Mouse (Mus musculus) left cerebral cortex, postnatal 25 days (tissue): Measurements from ENCODE around the gene Pou2af1. TPM values are rescaled to one million over a fixed set of nuclear protein-coding genes. Genes with fewer than 3 reads are reported as not detected.
A peak's percentile ranks its signal among the peaks of the same experiment; 100 is the strongest.

Source experiments
- DNase-seq, 2 experiments: peaks; one replicate each; pipeline ENCODE4 v3.0.0; 2022; ENCODE audit warnings: low spot score in 2 of 2, mixed read lengths in 1 of 2
- intact Hi-C: fragments of 180-260 bp; cut with DNase I; formaldehyde crosslinking; loops from one replicate; pipeline ENCODE4 v1.15.1; 2025
- total RNA-seq, 2 experiments: library from RNA; stranded (reverse); gene quantifications; 2 replicates each; pipeline ENCODE4 v1.2.3; 2021

Pou2af1 gene
- total RNA-seq, 2 experiments from 2014 or later: 0.16 TPM; not detected in 1

DNA sequence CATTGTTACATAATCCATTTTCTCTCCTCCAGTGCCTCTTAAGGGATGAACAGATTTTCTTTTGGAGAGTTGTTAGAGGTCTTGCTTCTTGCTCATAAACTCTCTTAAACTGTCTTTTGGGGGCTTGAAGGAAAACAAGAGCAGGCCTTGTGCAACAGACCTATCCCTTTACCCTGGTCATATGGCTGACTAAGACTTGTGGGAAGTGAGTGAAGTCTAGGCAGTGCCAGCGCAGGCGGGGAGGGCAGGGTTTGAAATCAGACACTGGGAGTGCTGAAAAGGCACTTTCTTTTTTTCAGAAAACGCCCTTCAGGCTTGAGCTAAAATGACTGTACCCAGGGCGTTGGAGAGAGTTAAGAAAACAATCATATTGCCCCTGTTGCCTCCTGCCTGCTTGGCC is 1.8 kb downstream of the Pou2af1 start:
- intact Hi-C loops: no loop called here

DNA sequence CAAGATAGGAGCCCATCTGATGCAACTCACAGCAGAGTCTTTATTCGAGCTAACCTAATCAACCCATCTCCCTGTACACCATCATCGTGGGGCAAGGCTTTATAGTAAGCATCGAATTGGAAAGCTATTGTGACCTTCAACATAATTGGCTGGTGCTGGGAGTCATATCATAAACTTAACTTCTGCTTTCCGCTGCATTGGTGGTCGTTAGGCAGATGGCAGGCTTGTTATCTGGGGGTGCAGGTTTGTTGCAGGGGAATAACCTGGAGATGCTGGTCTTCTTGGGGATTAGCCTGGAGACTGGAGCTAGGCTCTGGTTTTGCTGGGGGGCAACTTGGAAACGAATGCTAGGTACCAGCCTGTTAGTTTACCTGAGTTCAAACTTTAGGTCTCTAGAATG is 2.4 kb downstream of the Pou2af1 start:
- DNase-seq: no peak
- intact Hi-C loops: no loop called here

More for the DNA sequence above, 1.8 kb downstream of the Pou2af1 start:
- no peak for DNase-seq

DNA sequence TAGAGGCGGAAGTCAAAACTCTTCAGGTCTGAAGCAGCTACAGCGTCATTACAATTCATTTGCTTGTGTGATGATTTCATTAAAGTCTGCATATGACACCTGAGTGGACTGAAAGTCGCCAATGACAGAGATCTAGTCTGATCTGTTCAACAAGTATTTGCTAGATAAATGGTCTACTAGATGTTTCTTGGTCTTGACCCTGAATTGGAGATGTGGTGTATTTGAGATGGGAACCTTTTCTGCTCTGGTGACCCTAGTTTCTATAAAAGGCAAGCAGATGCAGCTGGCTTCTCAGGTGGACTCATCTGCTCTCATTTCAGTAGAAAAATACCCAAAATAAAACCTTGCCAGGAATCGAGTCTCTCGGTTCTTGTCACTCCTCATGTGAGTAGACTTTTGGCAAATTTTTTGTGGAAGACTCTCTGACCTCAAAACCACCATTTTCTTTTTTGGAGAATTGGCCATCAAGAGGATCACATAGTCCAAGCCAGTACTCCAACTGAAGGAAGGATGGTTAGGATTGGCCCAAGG is 12.2 kb downstream of the Pou2af1 start:
- DNase-seq: no peak
- intact Hi-C loops: no loop called here

DNA sequence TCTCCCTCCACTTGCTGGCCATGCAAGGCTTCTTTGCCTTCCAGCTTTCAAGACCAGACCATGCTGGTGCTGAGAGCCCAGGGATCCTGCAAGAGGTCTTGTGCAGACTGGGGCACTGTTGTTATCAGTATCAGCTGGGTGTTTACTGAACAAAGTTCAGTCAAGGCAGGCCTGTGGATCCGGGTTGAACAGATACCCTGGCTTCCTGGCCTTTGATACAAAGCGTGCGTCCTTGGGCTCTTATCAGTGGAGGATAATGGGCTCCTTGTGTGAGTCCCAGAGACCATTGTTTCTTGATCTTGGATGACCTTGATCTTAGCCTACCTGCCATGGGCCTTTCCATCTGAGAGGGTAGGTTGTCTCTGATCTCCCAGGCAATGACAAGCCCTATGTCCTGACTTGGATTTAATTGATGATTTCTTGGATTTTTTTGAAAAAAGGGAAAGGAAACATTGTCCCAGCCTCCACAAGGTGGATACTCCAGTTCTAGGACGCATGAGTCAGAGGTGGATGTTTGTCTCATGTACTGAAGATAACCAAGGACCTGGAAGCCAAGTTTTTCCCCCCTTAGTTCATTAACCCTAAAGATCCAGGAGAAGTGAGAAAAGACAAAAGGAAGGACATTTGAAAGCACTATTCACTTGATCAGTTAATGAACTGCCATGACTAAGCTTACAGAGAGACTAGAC is 17.3 kb downstream of the Pou2af1 start:
- DNase-seq: no peak
- intact Hi-C loops: no loop called here

DNA sequence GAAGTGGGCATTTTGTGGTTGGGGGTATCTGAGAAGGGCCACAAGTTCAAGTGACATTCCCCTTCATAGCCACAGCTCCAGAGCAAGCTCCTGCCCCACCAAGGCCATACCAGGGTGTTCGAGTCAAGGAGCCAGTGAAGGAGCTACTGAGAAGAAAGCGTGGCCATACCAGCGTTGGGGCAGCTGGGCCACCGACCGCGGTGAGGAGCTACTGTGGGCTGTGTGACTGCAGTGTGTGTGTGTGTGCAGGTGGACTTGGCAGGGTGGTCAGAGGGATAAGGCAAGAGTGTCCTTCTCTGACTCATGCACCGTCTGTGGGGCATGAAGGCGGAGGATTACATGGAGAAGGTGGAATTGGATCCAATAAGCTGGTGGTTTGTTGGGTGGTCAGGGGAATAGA is 18.7 kb downstream of the Pou2af1 start:
- intact Hi-C loops: no loop called here
- DNase-seq: no peak

DNA sequence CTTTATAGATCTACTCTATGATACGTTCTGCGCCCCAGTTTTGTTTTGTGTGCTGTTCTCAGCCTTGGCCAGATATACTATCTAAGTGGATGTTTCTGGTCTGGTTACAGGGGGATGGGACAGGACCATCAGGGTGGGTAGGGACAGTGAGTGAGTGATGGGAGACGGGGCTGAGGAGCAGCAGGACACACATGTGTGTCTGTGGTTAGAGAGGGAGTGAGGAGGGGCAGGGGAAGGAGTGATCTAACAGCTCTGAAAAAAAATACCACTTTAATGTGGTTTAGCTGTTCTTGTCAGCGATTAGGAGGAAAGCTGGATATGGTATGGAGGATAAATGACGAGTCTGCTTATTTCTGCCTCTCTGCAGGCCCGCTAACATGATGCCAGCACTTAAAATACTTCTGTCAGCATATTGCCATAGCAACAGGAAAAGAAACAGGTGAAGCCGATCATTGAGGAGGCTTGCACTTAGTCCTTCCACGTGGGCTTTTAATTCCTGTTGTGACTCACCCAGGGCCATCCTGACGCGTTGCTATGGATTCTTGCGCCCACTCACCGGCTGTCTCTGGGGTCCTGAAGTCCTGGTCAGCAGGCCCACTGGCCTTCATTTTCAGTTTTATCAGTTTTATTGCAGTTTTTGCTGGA is 25.4 kb downstream of the Pou2af1 start:
- peak; percentile 75 to 92 for DNase-seq
- intact Hi-C loops: loop anchor here (5.0 kb wide), 1 partner anchor 52 kb away; no protein-coding TSS in a partner anchor

DNA sequence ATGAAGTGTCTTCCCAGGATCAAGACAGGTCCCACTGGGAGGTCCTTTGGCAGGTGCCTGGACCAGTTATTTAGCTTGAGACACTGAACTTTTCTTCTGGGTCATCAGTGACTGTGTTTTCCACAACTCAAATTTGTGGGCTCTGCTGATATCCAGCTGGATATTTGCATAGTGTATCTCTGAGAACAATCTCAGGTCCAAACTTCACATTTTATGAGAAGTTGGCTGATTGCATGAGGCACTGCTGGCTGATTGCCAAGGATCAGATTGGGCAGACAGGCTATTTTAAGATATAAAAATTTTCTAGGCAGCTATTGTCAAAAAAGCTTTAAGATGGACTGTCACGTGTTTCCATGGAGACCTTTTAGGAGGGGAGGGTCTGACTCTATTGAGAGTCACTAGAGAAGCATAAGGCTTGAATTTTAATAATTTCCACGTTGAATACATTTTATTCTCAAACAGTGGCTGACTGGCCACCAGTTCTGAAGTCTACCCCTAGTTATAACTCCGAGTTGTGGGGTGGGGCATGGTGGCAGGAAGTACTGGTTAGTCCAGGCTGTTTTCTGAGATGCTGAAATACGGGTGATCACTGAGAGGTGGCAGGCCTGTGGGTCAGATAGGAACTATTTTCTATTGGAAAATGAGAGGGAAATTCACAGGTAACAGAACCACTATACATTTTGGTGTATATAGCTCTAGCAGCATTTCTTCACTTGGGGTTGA is 43.4 kb downstream of the Pou2af1 start:
- intact Hi-C loops: no loop called here
- DNase-seq: no peak

DNA sequence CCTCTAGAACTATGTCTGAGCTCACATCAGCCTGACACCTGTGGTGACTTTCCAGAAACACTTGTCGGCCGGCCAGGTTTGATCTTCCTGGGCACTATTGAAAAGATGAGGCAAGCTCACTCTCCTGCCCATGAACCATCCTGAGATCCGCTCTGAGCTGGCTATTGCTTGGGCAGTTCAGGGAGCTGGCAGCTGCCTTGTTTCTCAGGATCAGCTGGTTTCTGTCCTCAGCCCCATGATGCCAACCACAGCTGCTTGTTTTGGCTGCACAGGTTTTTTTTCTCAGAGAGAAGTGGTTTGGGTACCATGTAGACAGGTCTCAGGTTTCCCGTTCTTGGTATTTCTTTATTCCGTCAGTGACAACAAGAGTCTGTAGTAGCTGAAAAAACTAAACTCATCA is 44.9 kb downstream of the Pou2af1 start:
- intact Hi-C loops: no loop called here
- no peak for DNase-seq

DNA sequence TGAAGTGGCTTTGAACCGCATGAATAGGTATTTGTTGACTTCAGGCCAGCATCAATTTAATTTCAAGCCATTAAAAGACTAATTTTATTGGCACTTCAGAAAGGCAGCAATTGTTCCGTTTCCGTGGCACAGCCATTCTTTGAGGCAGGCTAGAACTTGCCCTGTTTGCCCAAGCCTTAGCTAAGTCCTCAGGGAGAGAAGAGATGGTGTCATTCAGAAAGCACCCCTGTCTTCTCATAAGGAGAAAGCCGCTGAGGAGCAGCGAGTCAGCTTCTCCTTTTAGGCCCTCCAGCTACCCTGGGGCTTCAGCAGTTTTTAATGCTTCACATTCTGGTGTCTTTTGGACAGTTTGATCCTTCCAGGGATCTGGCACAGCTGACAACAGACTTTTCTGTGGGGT is 55.3 kb downstream of the Pou2af1 start:
- intact Hi-C loops: no loop called here
- no peak for DNase-seq

DNA sequence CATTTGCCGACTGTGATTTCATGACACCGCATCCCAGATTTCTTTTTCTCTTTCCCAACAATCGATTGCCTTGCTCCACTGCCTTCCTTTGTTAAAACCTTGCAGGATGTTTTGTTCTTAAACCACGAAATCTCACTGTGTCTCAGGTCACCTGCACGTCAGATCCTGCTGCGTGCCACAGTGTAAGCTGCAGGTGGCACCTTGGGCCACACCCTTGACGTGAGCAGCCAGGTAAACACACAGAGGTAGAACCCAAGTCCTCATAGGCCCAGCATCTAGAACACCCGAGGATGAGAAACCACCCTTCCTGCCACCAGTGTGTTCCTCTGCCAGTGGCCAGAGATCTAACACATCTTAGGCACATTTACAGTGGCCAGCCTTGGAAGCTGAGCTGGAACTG is 57.6 kb downstream of the Pou2af1 start:
- DNase-seq: no peak
- intact Hi-C loops: no loop called here

DNA sequence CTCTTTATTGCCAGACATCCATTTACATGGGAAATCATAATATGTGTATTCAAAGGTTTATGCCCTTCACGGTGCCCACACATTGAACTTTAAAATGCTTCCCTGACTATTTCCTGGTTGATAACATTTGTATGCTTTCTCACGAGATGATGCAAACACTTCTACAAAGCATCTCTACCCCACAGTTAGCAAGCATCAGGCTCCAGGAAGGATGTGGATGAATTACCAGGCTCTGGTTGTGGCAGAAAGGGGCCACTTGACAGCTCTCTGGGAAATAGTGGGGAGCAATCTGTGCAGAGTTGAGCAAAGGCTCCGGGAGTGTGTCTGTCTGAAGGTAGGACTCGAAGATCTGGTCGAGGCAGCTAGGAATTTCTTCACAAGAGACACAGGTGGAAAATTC is 58.6 kb downstream of the Pou2af1 start:
- intact Hi-C loops: no loop called here
- DNase-seq: no peak

DNA sequence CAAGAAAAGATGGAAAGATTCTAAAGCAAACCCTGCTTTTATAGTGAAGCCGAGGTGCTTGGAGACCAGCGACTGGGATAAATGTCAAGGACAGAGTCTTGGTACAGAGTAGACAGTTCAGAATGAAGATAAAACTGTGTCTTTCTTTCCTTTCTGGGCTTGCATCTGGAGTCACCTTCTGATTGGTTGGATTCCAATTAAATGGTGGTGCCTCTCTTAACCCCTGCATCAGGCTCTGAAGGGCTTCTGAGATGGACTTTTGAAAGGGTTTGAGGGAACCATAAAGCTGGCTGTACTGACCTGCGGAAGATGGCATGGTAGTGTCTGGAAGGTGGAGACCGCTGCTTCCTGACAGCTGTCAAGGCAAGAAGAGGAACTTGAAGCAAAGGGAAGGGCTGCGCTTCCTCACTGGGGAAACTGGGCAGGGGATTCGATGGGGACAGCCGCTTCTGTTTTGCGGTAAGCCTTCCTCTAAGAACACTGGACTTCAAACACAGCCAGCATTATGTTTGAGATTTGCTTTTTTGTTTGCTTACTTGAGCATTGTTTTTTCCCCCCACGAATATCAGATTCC is 60.2 kb downstream of the Pou2af1 start:
- DNase-seq: no peak
- intact Hi-C loops: no loop called here

DNA sequence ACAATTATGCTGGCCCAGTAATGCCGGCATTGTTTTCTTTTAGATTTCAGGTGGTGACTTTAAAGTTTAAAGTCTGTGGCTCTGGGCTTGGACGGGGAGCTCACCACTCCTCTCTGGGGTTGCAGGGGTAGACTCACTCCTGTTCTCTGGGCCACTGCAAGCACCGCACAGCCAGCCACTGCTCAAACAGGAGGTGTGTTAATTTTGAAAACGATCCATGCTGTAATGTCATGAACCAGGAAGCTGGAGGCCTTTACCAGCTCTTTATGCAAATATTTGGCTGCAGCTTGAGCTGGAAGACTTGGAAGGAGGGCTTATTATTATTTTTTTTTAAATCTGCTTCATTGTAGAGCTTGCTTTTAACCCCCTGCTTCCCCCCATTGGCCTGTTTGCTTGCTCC is 61.2 kb downstream of the Pou2af1 start:
- no peak for DNase-seq
- intact Hi-C loops: loop anchor here (5.0 kb wide), 1 partner anchor 112 kb away; no protein-coding TSS in a partner anchor

DNA sequence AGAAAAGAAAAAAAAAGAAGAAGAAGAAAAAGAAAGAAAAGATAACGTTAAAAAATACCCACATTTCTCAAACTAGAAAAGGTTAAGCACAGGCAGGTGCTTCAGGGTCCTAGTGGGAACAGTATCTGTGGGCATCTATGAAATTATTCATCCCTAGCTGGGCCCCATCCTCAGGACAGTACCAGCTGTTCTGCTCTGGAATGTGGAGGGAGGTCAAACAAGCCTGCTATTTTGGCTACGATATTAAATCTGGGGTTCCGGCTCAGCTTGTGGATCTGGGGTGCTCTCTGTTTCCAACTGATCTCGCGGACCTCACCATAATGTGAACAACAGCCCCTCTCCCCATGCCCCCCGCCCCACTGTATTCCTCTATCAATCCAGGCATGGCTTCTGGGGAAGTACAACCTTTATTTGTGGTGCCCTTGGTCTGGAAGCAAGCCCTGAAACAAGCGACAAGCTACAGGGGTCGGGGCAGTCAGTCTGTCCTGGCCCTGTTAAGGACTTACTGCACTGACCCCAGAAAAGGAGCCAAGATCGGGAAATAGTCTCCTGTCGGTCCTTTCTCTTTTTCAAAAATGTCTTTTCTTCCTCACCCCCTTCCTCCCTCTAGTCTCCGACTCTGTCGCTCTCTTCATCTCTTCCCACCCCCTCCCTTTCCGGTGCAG is 64.5 kb downstream of the Pou2af1 start:
- DNase-seq: no peak
- intact Hi-C loops: loop anchor here (5.0 kb wide), 1 partner anchor 116 kb away; no protein-coding TSS in a partner anchor

DNA sequence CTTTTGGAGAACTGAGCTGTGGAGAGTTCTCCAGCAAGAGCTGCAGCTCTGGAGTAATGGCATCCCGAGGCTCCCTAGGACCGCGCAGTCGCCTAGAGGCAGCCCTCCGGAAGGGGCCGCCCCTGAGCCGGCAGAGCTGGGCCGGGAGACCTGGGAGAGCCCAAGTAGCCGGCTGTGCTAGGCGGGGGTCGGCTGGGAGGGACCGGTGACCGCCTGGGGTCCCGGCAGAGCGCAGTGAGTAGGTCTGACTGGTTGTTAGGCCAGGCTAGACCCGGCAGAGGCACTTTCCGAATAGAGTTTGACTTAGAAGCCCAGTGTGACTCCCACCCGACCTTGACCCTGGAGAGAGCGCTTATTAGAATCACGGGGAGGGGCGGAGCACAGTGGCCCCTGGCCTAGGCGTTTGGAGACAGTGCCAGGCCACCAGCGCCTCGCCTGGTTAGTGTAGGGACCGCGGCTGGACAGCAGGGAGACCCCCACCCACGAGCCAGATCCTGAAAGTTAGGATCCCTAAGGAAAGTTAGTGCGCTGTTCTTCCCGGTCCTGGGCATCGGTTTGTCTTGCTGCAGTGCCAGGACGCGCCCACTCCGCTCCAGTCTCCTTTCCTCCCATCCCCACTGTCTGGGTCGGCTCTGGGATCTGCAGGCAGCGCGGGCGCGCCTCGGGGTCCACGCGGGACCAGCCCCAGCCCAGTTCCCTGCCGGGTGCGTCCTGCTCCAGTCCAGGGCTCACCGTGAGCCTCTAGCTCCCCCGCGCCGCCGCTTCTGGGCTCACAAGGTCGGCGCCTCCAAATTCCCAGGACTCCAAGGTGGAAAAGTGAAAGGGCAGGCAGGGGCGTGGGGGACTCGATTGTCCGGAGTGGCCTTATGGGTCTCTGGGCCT is 65.2 kb downstream of the Pou2af1 start, which contains the start of gene Colca2:
Gene Colca2, minus strand, starts transcription at position 70 of the 882 bp plus-strand sequence.
- peak; percentile 62 to 64 for DNase-seq
- intact Hi-C loops: loop anchor here (5.0 kb wide), 1 partner anchor 116 kb away; no protein-coding TSS in a partner anchor

DNA sequence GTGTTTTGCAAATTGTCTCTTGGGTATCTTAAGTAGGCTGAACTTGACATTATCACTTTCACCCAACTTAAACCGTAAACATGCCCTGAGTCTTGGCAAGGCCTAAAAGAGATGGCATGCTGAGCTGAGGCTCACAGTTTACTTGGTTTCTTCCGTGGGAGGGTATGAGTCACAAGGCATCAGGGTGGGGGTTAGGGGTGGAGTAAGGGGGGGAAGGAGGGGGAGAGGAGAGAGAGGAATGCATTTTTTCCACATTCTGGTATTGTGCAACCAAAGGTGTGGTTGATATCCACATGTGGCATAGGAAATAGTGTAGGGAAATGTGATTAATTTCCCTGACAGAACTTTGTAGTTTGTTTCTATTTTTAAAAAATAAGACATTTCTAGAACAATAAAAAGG is 72.6 kb downstream of the Pou2af1 start:
- intact Hi-C loops: no loop called here
- DNase-seq: no peak
